Comparison of ENCODE assay signal across 9 mouse cellular contexts in genomic region chr9:44500163-44500533, GRCm38 (mm10). TPM values are rescaled to one million over a fixed set of nuclear protein-coding genes. Genes with fewer than 3 reads are reported as not detected.
DNase-seq lines count a peak whose midpoint lies in the region; ATAC-seq and TF ChIP-seq lines count a peak whose summit lies in the region.
"Had no signal": no experiment of that assay in that cellular context is flagged by ENCODE, and none has a peak within 500 bp of the region (broad histone marks: within the 10 kb centered on the region; RNA-seq: fewer than 3 reads in every experiment).

No protein-coding gene starts in this region.

- peaks cover 10% of the 10 kb centered on the region; the same call in 1 of the 2 replicates for H3K27me3 ChIP-seq in liver, embryonic 11.5 days (replicated peaks; ENCODE audit: control insufficient read depth, insufficient read depth, low read length)
- H3K27me3 ChIP-seq in liver, postnatal 0 days (ENCODE audit: insufficient read depth, low read length), result 0 out of 2 replicates have a peak, but pooled peaks cover 3% of the 10 kb centered on the region
- H3K27me3 ChIP-seq in hindbrain, embryonic 15.5 days, result no peaks in the 10 kb centered on the region
- no peaks in the 10 kb centered on the region for H3K27me3 ChIP-seq in neural tube, embryonic 13.5 days

- no peak for TF ChIP-seq CTCF in liver, postnatal 0 days (IDR thresholded peaks at IDR 0.05; ENCODE audit: low read depth)

- H3K9ac ChIP-seq in liver, embryonic 11.5 days (ENCODE audit: low read depth, low read length), result no peak overlapping the region
- H3K9ac ChIP-seq in liver, postnatal 0 days (replicated peaks), result no peak overlapping the region
- H3K9ac ChIP-seq in hindbrain, embryonic 15.5 days, result peak overlapping the region; percentile 36; the same call in 1 of the 2 replicates
- H3K9ac ChIP-seq in neural tube, embryonic 13.5 days, result peak overlapping the region; percentile 77

- no peaks in the 10 kb centered on the region for H3K9me3 ChIP-seq in liver, embryonic 11.5 days (ENCODE audit: control insufficient read depth, low read length)
- H3K9me3 ChIP-seq in liver, postnatal 0 days (ENCODE audit: low read length), result no peaks in the 10 kb centered on the region
- H3K9me3 ChIP-seq in hindbrain, embryonic 15.5 days, result no peaks in the 10 kb centered on the region
- no peaks in the 10 kb centered on the region for H3K9me3 ChIP-seq in neural tube, embryonic 13.5 days

- peak; percentile 3 to 19 for DNase-seq in adrenal gland, adult 18-20 months (ENCODE audit: low spot score in 2 of 2)
- no peak for DNase-seq in adrenal gland, adult 8-10 months
- no peak for DNase-seq in liver, embryonic 11.5 days (ENCODE audit: low spot score)
- no peak for DNase-seq in liver, postnatal 0 days
- no peak for DNase-seq in frontal cortex, postnatal 25 days (ENCODE audit: low spot score in 2 of 2)
- DNase-seq in urinary bladder, postnatal 36 days (ENCODE audit: low spot score in 2 of 2), result no peak

- peak overlapping the region; percentile 89 for H3K4me2 ChIP-seq in liver, embryonic 11.5 days
- no peak overlapping the region for H3K4me2 ChIP-seq in liver, postnatal 0 days (ENCODE audit: low read depth, low read length)
- peak overlapping the region; percentile 88 for H3K4me2 ChIP-seq in hindbrain, embryonic 15.5 days
- H3K4me2 ChIP-seq in neural tube, embryonic 13.5 days, result peak overlapping the region; percentile 73

- peaks cover 49% of the 10 kb centered on the region for H3K4me1 ChIP-seq in liver, embryonic 11.5 days (replicated peaks; ENCODE audit: control insufficient read depth, insufficient read depth, low read length)
- peaks cover 26% of the 10 kb centered on the region for H3K4me1 ChIP-seq in liver, postnatal 0 days (ENCODE audit: insufficient read depth)
- H3K4me1 ChIP-seq in hindbrain, embryonic 15.5 days (replicated peaks), result peaks cover 68% of the 10 kb centered on the region
- H3K4me1 ChIP-seq in neural tube, embryonic 13.5 days (replicated peaks), result peaks cover 73% of the 10 kb centered on the region

- TF ChIP-seq EP300 in liver, postnatal 0 days (IDR thresholded peaks at IDR 0.05; ENCODE audit: low read depth), result no peak

- no peaks in the 10 kb centered on the region; the same call in 1 of the 2 replicates for H3K36me3 ChIP-seq in liver, embryonic 11.5 days (ENCODE audit: control insufficient read depth, insufficient read depth, low read length)
- peaks cover 4% of the 10 kb centered on the region; the same call in 1 of the 2 replicates for H3K36me3 ChIP-seq in liver, postnatal 0 days (replicated peaks; ENCODE audit: insufficient read depth, low read length)
- H3K36me3 ChIP-seq in hindbrain, embryonic 15.5 days, result 0 out of 2 replicates have a peak, but pooled peaks cover 4% of the 10 kb centered on the region
- H3K36me3 ChIP-seq in neural tube, embryonic 13.5 days, result peaks cover 12% of the 10 kb centered on the region

- no peak overlapping the region for H3K27ac ChIP-seq in liver, embryonic 11.5 days (ENCODE audit: low read depth, low read length)
- no peak overlapping the region for H3K27ac ChIP-seq in liver, postnatal 0 days (ENCODE audit: low read depth)
- peak overlapping the region; percentile 84 for H3K27ac ChIP-seq in hindbrain, embryonic 15.5 days (replicated peaks)
- H3K27ac ChIP-seq in neural tube, embryonic 13.5 days (replicated peaks), result peak overlapping the region; percentile 95

- no peak overlapping the region for H3K4me3 ChIP-seq in liver, embryonic 11.5 days (ENCODE audit: low read depth, low read length)
- no peak overlapping the region for H3K4me3 ChIP-seq in liver, postnatal 0 days (ENCODE audit: low read depth, low read length)
- peak overlapping the region; percentile 39; the same call in 1 of the 2 replicates for H3K4me3 ChIP-seq in hindbrain, embryonic 15.5 days
- peak overlapping the region; percentile 42 for H3K4me3 ChIP-seq in neural tube, embryonic 13.5 days

- 50% methylated on average over 5 of the region's 5 CpGs for WGBS in liver, embryonic 11.5 days
- 60% methylated on average over 5 of the region's 5 CpGs for WGBS in liver, postnatal 0 days (ENCODE audit: insufficient replicate concordance)
- 19% methylated on average over 5 of the region's 5 CpGs for WGBS in hindbrain, embryonic 15.5 days
- 31% methylated on average over 5 of the region's 5 CpGs for WGBS in neural tube, embryonic 13.5 days

- ATAC-seq in liver, embryonic 11.5 days (replicated peaks; ENCODE audit: low FRiP score), result no peak
- ATAC-seq in liver, postnatal 0 days, result no peak
- ATAC-seq in hindbrain, embryonic 15.5 days (ENCODE audit: low FRiP score, low read depth), result no peak
- no peak for ATAC-seq in neural tube, embryonic 13.5 days (ENCODE audit: low read depth)

RNA-seq across cellular contexts. Expression of gene Bcl9l, which starts 17.5 kb away (rescaled TPM):
- total RNA-seq in adrenal gland, adult 18-20 months (2021), result 10 to 100 TPM; 41.3 to 46.6 TPM
- total RNA-seq in adrenal gland, adult 8-10 months (2022), result 10 to 100 TPM; 48.9 to 76.1 (median 66.7) TPM
- 4.1 and 5.0 TPM in 2 replicates for polyA plus RNA-seq in liver, embryonic 11.5 days (2014; fragmentation: Nextera tagmentation; extraction: Ambion mirVana)
- 2.0 and 2.2 TPM in 2 replicates for polyA plus RNA-seq in liver, postnatal 0 days (2015; fragmentation: Nextera tagmentation; extraction: Ambion mirVana)
- 10.7 and 11.9 TPM in 2 replicates for polyA plus RNA-seq in hindbrain, embryonic 15.5 days (2015; fragmentation: Nextera tagmentation; extraction: Ambion mirVana)
- polyA plus RNA-seq in neural tube, embryonic 13.5 days (2015; fragmentation: Nextera tagmentation; extraction: Ambion mirVana), result 9.4 and 9.6 TPM in 2 replicates

RNA-seq across cellular contexts. Expression of gene Upk2, which starts 45.4 kb away (rescaled TPM):
- total RNA-seq in adrenal gland, adult 18-20 months (2021), result not detected
- not detected for total RNA-seq in adrenal gland, adult 8-10 months (2022)
- polyA plus RNA-seq in liver, embryonic 11.5 days (2014; fragmentation: Nextera tagmentation; extraction: Ambion mirVana), result not detected in 2 replicates
- not detected in 2 replicates for polyA plus RNA-seq in liver, postnatal 0 days (2015; fragmentation: Nextera tagmentation; extraction: Ambion mirVana)
- not detected in 2 replicates for polyA plus RNA-seq in hindbrain, embryonic 15.5 days (2015; fragmentation: Nextera tagmentation; extraction: Ambion mirVana)
- not detected in 2 replicates for polyA plus RNA-seq in neural tube, embryonic 13.5 days (2015; fragmentation: Nextera tagmentation; extraction: Ambion mirVana)

RNA-seq across cellular contexts. Expression of gene Foxr1, which starts 59.2 kb away (rescaled TPM):
- total RNA-seq in adrenal gland, adult 18-20 months (2021), result not detected
- total RNA-seq in adrenal gland, adult 8-10 months (2022), result not detected
- not detected in 2 replicates for polyA plus RNA-seq in liver, embryonic 11.5 days (2014; fragmentation: Nextera tagmentation; extraction: Ambion mirVana)
- polyA plus RNA-seq in liver, postnatal 0 days (2015; fragmentation: Nextera tagmentation; extraction: Ambion mirVana), result not detected in 2 replicates
- not detected in 2 replicates for polyA plus RNA-seq in hindbrain, embryonic 15.5 days (2015; fragmentation: Nextera tagmentation; extraction: Ambion mirVana)
- polyA plus RNA-seq in neural tube, embryonic 13.5 days (2015; fragmentation: Nextera tagmentation; extraction: Ambion mirVana), result not detected in 2 replicates
- total RNA-seq: gastrocnemius, adult 8-10 months had no signal

Comparison
In these comparisons a context has a peak if more than half of its experiments do, and no peak if none do; other contexts are left out.
1. DNase-seq: peak in adrenal gland, adult 18-20 months (2 of 2); none in adrenal gland, adult 8-10 months (single experiment), liver, embryonic 11.5 days (single experiment), liver, postnatal 0 days (single experiment), frontal cortex, postnatal 25 days (0 of 2) and urinary bladder, postnatal 36 days (0 of 2).
2. H3K27ac ChIP-seq: peak in hindbrain, embryonic 15.5 days (single experiment) and neural tube, embryonic 13.5 days (single experiment); none in liver, embryonic 11.5 days (single experiment) and liver, postnatal 0 days (single experiment).
3. H3K4me3 ChIP-seq: peak in hindbrain, embryonic 15.5 days (single experiment) and neural tube, embryonic 13.5 days (single experiment); none in liver, embryonic 11.5 days (single experiment) and liver, postnatal 0 days (single experiment).
4. H3K9ac ChIP-seq: peak in hindbrain, embryonic 15.5 days (single experiment) and neural tube, embryonic 13.5 days (single experiment); none in liver, embryonic 11.5 days (single experiment) and liver, postnatal 0 days (single experiment).